Mouse (Mus musculus): Measurements from ENCODE around the gene Bcl2l11. TPM values are rescaled to one million over a fixed set of nuclear protein-coding genes. Genes with fewer than 3 reads are reported as not detected.
"Not testable (repeated sequence)": the region's sequence is repeated elsewhere in the genome, so short reads cannot be mapped to it uniquely, and the experiment has no call there.

Gene Bcl2l11
- polyA plus RNA-seq, 1 experiment, result 13.1 TPM

GRCm38 (mm10) chr2:128176391-128177044 lies 50.7 kb downstream of the Bcl2l11 start:
- Histone ChIP-seq H3K4me3 (replicated peaks) (no peak overlapping the region), H3K36me3 (replicated peaks; ENCODE audit: low read length) (no peaks in the 10 kb centered on the region), H3K9me3 (no peaks in the 10 kb centered on the region), H3K4me1 (0 out of 2 replicates have a peak, but pooled peaks cover 10% of the 10 kb centered on the region), H3K27me3 (replicated peaks) (peaks cover 67% of the 10 kb centered on the region)
- TF ChIP-seq GATA1 (IDR thresholded peaks at IDR 0.05; ENCODE audit: borderline replicate concordance, low read length) (no peak), FLI1 (IDR thresholded peaks at IDR 0.05; ENCODE audit: low read length) (no peak)

- Histone ChIP-seq H3K36me3 (replicated peaks; ENCODE audit: low read length) (no peaks in the 10 kb centered on the region), H3K9me3 (peaks cover 6% of the 10 kb centered on the region; the same call in 1 of the 2 replicates), H3K27me3 (replicated peaks) (peaks cover 64% of the 10 kb centered on the region), H3K4me1 (0 out of 2 replicates have a peak, but pooled peaks cover 10% of the 10 kb centered on the region), H3K4me3 (replicated peaks) (no peak overlapping the region)
- no peak for TF ChIP-seq GATA1 (IDR thresholded peaks at IDR 0.05; ENCODE audit: borderline replicate concordance, low read length)
- TF ChIP-seq FLI1 (IDR thresholded peaks at IDR 0.05; ENCODE audit: low read length), result no peak
Measured at GRCm38 (mm10) chr2:128177241-128177661, 51.4 kb downstream of the Bcl2l11 start.

DNA sequence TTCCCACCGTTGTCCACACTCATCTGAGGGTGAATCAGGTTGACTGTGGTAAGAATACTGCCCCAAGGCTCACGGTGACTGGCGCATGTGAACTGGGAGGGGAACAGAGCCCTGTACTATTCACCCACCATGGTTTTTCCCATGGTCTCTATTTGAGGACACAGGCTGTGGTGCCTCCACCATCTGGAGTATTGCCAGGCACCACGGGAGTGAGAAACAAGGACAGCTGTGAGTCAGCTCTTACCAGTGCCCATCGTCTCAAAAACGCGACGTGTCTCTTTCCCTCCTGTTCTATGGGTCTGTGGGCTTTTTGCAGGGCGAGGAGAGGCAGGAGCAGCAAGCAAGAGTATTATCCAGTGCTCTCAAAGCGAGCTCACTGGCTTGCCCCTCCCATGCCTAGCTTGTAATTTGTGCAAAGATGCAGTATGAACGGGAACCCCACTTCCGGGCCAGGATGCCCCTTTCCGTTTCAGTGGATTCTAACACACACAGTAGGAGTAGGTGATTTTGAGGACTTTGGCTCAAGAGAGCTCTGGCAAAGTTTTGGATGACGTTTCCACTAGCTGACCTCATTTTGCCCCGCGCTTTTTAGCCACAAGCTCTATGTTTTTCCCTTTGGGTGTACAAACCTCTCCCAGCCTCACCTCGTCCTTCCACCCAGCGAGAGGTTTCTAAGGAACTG lies 53.4 kb downstream of the Bcl2l11 start:
- Histone ChIP-seq H3K36me3 (replicated peaks; ENCODE audit: low read length) (no peaks in the 10 kb centered on the region), H3K27me3 (replicated peaks) (peaks cover 49% of the 10 kb centered on the region), H3K4me1 (0 out of 2 replicates have a peak, but pooled peaks cover 7% of the 10 kb centered on the region), H3K4me3 (replicated peaks) (no peak overlapping the region), H3K9me3 (peaks cover 8% of the 10 kb centered on the region; the same call in 1 of the 2 replicates)
- TF ChIP-seq GATA1 (IDR thresholded peaks at IDR 0.05; ENCODE audit: borderline replicate concordance, low read length) (no peak), FLI1 (IDR thresholded peaks at IDR 0.05; ENCODE audit: low read length) (no peak)

- no peak overlapping the region for H3K4me3 ChIP-seq (replicated peaks)
- peaks cover 8% of the 10 kb centered on the region; the same call in 1 of the 2 replicates for H3K9me3 ChIP-seq
- peaks cover 52% of the 10 kb centered on the region for H3K27me3 ChIP-seq (replicated peaks)
- TF ChIP-seq GATA1 (IDR thresholded peaks at IDR 0.05; ENCODE audit: borderline replicate concordance, low read length), result no peak
- TF ChIP-seq FLI1 (IDR thresholded peaks at IDR 0.05; ENCODE audit: low read length), result no peak
- H3K36me3 ChIP-seq (replicated peaks; ENCODE audit: low read length), result no peaks in the 10 kb centered on the region
- 0 out of 2 replicates have a peak, but pooled peaks cover 3% of the 10 kb centered on the region for H3K4me1 ChIP-seq
Measured at GRCm38 (mm10) chr2:128179808-128180379, 54.1 kb downstream of the Bcl2l11 start.

- peaks cover 45% of the 10 kb centered on the region for H3K27me3 ChIP-seq (replicated peaks)
- H3K4me3 ChIP-seq (replicated peaks); H3K36me3 ChIP-seq (replicated peaks; ENCODE audit: low read length); H3K9me3 ChIP-seq; H3K4me1 ChIP-seq: not testable (repeated sequence)
Measured at GRCm38 (mm10) chr2:128182181-128182580, 56.3 kb downstream of the Bcl2l11 start.

DNA sequence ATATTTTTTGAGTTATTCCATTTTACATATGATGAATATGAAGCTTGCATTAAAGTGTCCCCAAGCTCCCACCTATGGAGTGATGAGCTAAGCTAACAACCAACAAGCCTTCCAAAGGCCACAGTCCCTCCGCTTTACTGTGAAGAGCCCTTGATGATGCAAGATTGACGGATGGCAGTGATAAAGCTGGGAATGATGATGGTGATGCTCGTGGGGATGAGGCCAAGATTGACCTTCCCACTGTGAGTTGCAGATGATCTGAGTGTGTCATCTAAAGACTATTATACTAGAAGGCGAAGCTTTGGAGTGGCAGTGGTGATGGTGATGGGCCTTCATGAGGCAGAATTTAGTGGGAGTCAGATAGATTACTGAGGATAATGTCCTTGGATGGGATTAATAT lies 56.9 kb downstream of the Bcl2l11 start:
- Histone ChIP-seq H3K27me3 (replicated peaks) (peaks cover 42% of the 10 kb centered on the region), H3K4me1 (peaks cover 3% of the 10 kb centered on the region; the same call in 1 of the 2 replicates), H3K4me3 (replicated peaks) (no peak overlapping the region), H3K9me3 (peaks cover 8% of the 10 kb centered on the region; the same call in 1 of the 2 replicates), H3K36me3 (replicated peaks; ENCODE audit: low read length) (no peaks in the 10 kb centered on the region)
- TF ChIP-seq FLI1 (IDR thresholded peaks at IDR 0.05; ENCODE audit: low read length) (no peak), GATA1 (IDR thresholded peaks at IDR 0.05; ENCODE audit: borderline replicate concordance, low read length) (no peak)

GRCm38 (mm10) chr2:128183762-128184161 lies 57.9 kb downstream of the Bcl2l11 start:
- Histone ChIP-seq H3K36me3 (replicated peaks; ENCODE audit: low read length) (no peaks in the 10 kb centered on the region), H3K27me3 (replicated peaks) (peaks cover 39% of the 10 kb centered on the region)
- no peak for TF ChIP-seq FLI1 (IDR thresholded peaks at IDR 0.05; ENCODE audit: low read length)
- TF ChIP-seq GATA1 (IDR thresholded peaks at IDR 0.05; ENCODE audit: borderline replicate concordance, low read length), result no peak

DNA sequence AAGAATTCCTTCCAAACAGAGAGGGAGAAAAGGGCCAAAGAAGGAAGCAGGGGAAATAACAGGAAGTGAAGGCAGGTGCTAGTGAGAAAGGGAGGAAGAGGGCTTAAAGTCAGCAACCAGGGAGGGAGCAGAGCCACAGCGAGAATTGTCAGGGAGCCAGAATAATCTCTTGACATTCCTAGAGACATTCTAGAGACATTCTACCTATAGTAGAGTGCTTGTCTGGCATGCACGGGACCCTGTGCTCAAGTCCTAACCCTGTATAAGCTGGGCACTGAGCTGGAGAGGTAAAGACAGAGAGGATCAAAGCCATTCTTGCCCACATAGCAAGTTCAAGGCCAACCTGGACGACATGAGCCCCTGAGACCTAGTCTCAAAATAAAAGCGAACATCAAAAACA lies 60.1 kb downstream of the Bcl2l11 start:
- no peak for TF ChIP-seq FLI1 (IDR thresholded peaks at IDR 0.05; ENCODE audit: low read length)
- TF ChIP-seq GATA1 (IDR thresholded peaks at IDR 0.05; ENCODE audit: borderline replicate concordance, low read length), result no peak
- H3K36me3 ChIP-seq (replicated peaks; ENCODE audit: low read length), result no peaks in the 10 kb centered on the region
- H3K9me3 ChIP-seq, result peaks cover 8% of the 10 kb centered on the region; the same call in 1 of the 2 replicates
- no peak overlapping the region for H3K4me3 ChIP-seq (replicated peaks)
- peaks cover 14% of the 10 kb centered on the region for H3K4me1 ChIP-seq
- peaks cover 31% of the 10 kb centered on the region for H3K27me3 ChIP-seq (replicated peaks)

More at GRCm38 (mm10) chr2:128183762-128184161, 57.9 kb downstream of the Bcl2l11 start:
- Histone ChIP-seq H3K9me3 (peaks cover 8% of the 10 kb centered on the region; the same call in 1 of the 2 replicates), H3K4me3 (replicated peaks) (no peak overlapping the region), H3K4me1 (peaks cover 3% of the 10 kb centered on the region; the same call in 1 of the 2 replicates)

- H3K9me3 ChIP-seq, result 0 out of 2 replicates have a peak, but pooled peaks cover 2% of the 10 kb centered on the region
- peaks cover 14% of the 10 kb centered on the region for H3K4me1 ChIP-seq
- H3K27me3 ChIP-seq (replicated peaks), result peaks cover 31% of the 10 kb centered on the region
- TF ChIP-seq GATA1 (IDR thresholded peaks at IDR 0.05; ENCODE audit: borderline replicate concordance, low read length), result no peak
- TF ChIP-seq FLI1 (IDR thresholded peaks at IDR 0.05; ENCODE audit: low read length), result no peak
- no peaks in the 10 kb centered on the region for H3K36me3 ChIP-seq (replicated peaks; ENCODE audit: low read length)
- H3K4me3 ChIP-seq (replicated peaks), result no peak overlapping the region
Measured at GRCm38 (mm10) chr2:128187277-128187676, 61.4 kb downstream of the Bcl2l11 start.

GRCm38 (mm10) chr2:128188461-128188860 lies 62.6 kb downstream of the Bcl2l11 start:
- TF ChIP-seq GATA1 (IDR thresholded peaks at IDR 0.05; ENCODE audit: borderline replicate concordance, low read length), result no peak
- no peak for TF ChIP-seq FLI1 (IDR thresholded peaks at IDR 0.05; ENCODE audit: low read length)
- Histone ChIP-seq H3K9me3 (no peaks in the 10 kb centered on the region), H3K4me1 (peaks cover 14% of the 10 kb centered on the region), H3K27me3 (replicated peaks) (peaks cover 31% of the 10 kb centered on the region), H3K4me3 (replicated peaks) (no peak overlapping the region), H3K36me3 (replicated peaks; ENCODE audit: low read length) (no peaks in the 10 kb centered on the region)
